Mouse (Mus musculus): ENCODE results near the gene Ajap1. TPM values are rescaled to one million over a fixed set of nuclear protein-coding genes. Genes with fewer than 3 reads are reported as not detected.

Gene Ajap1
- polyA plus RNA-seq, 1 experiment from 2014 or later: 0.41 TPM

GRCm38 (mm10) chr4:153374233-153374632, 108.4 kb downstream of the Ajap1 start:
- no peak overlapping the region for H3K27ac ChIP-seq
- H3K36me3 ChIP-seq: no peaks in the 10 kb centered on the region
- peaks cover 7% of the 10 kb centered on the region; the same call in 1 of the 2 replicates for H3K27me3 ChIP-seq (ENCODE audit: insufficient read depth, poor library complexity, severe bottlenecking)
- DNase-seq (ENCODE audit: low spot score): no peak
- H3K9me3 ChIP-seq: no peaks in the 10 kb centered on the region
- 77% methylated on average over 6 of the region's 6 CpGs for WGBS
- no peaks in the 10 kb centered on the region for H3K4me1 ChIP-seq
- no peak overlapping the region for H3K4me3 ChIP-seq

GRCm38 (mm10) chr4:153373125-153373524, 109.5 kb downstream of the Ajap1 start:
- Histone ChIP-seq H3K27ac (no peak overlapping the region), H3K27me3 (ENCODE audit: insufficient read depth, poor library complexity, severe bottlenecking) (peaks cover 8% of the 10 kb centered on the region; the same call in 1 of the 2 replicates), H3K36me3 (no peaks in the 10 kb centered on the region), H3K4me1 (no peaks in the 10 kb centered on the region), H3K4me3 (no peak overlapping the region), H3K9me3 (no peaks in the 10 kb centered on the region)
- 88% methylated on average over 14 of the region's 14 CpGs for WGBS
- DNase-seq (ENCODE audit: low spot score): no peak

- WGBS: 57% methylated on average over 10 of the region's 10 CpGs
- H3K4me3 ChIP-seq: no peak overlapping the region
- no peaks in the 10 kb centered on the region for H3K9me3 ChIP-seq
- no peak overlapping the region for H3K27ac ChIP-seq
- peaks cover 8% of the 10 kb centered on the region; the same call in 1 of the 2 replicates for H3K27me3 ChIP-seq (ENCODE audit: insufficient read depth, poor library complexity, severe bottlenecking)
- DNase-seq (ENCODE audit: low spot score): no peak
- H3K36me3 ChIP-seq: no peaks in the 10 kb centered on the region
- no peaks in the 10 kb centered on the region for H3K4me1 ChIP-seq
Measured at GRCm38 (mm10) chr4:153368620-153369159, 113.9 kb downstream of the Ajap1 start.

- peaks cover 9% of the 10 kb centered on the region; the same call in 1 of the 2 replicates for H3K27me3 ChIP-seq (ENCODE audit: insufficient read depth, poor library complexity, severe bottlenecking)
- 45% methylated on average over 13 of the region's 13 CpGs for WGBS
- H3K27ac ChIP-seq: no peak overlapping the region
- H3K36me3 ChIP-seq: no peaks in the 10 kb centered on the region
- no peak for DNase-seq (ENCODE audit: low spot score)
- H3K4me3 ChIP-seq: no peak overlapping the region
- no peaks in the 10 kb centered on the region for H3K4me1 ChIP-seq
- H3K9me3 ChIP-seq: no peaks in the 10 kb centered on the region
Measured at GRCm38 (mm10) chr4:153360868-153361545, 121.6 kb downstream of the Ajap1 start.

GRCm38 (mm10) chr4:153358243-153358550, 124.4 kb downstream of the Ajap1 start:
- Histone ChIP-seq H3K4me1 (no peaks in the 10 kb centered on the region), H3K4me3 (no peak overlapping the region), H3K27me3 (ENCODE audit: insufficient read depth, poor library complexity, severe bottlenecking) (peaks cover 9% of the 10 kb centered on the region; the same call in 1 of the 2 replicates), H3K36me3 (no peaks in the 10 kb centered on the region), H3K9me3 (no peaks in the 10 kb centered on the region), H3K27ac (no peak overlapping the region)
- DNase-seq (ENCODE audit: low spot score): no peak
- WGBS: 66% methylated on average over 7 of the region's 7 CpGs

GRCm38 (mm10) chr4:153357539-153358242, 124.9 kb downstream of the Ajap1 start:
- Histone ChIP-seq H3K27ac (no peak overlapping the region), H3K4me3 (no peak overlapping the region), H3K36me3 (no peaks in the 10 kb centered on the region), H3K27me3 (ENCODE audit: insufficient read depth, poor library complexity, severe bottlenecking) (peaks cover 9% of the 10 kb centered on the region; the same call in 1 of the 2 replicates), H3K4me1 (no peaks in the 10 kb centered on the region), H3K9me3 (no peaks in the 10 kb centered on the region)
- 49% methylated on average over 9 of the region's 9 CpGs for WGBS
- no peak for DNase-seq (ENCODE audit: low spot score)

GRCm38 (mm10) chr4:153356236-153356635, 126.4 kb downstream of the Ajap1 start:
- Histone ChIP-seq H3K9me3 (no peaks in the 10 kb centered on the region), H3K27ac (no peak overlapping the region), H3K36me3 (no peaks in the 10 kb centered on the region), H3K4me3 (no peak overlapping the region), H3K4me1 (no peaks in the 10 kb centered on the region), H3K27me3 (ENCODE audit: insufficient read depth, poor library complexity, severe bottlenecking) (peaks cover 9% of the 10 kb centered on the region; the same call in 1 of the 2 replicates)
- DNase-seq (ENCODE audit: low spot score): no peak
- WGBS: 91% methylated on average over 4 of the region's 4 CpGs

GRCm38 (mm10) chr4:153344999-153345398, 137.6 kb downstream of the Ajap1 start:
- H3K27ac ChIP-seq: no peak overlapping the region
- H3K4me1 ChIP-seq: no peaks in the 10 kb centered on the region
- DNase-seq (ENCODE audit: low spot score): no peak
- no peaks in the 10 kb centered on the region for H3K9me3 ChIP-seq
- no peaks in the 10 kb centered on the region for H3K36me3 ChIP-seq
- WGBS: 95% methylated on average over 3 of the region's 3 CpGs
- no peak overlapping the region for H3K4me3 ChIP-seq
- H3K27me3 ChIP-seq (ENCODE audit: insufficient read depth, poor library complexity, severe bottlenecking): no peaks in the 10 kb centered on the region

GRCm38 (mm10) chr4:153340887-153341286, 141.7 kb downstream of the Ajap1 start:
- no peaks in the 10 kb centered on the region for H3K4me1 ChIP-seq
- H3K4me3 ChIP-seq: no peak overlapping the region
- no peak overlapping the region for H3K27ac ChIP-seq
- no peaks in the 10 kb centered on the region for H3K36me3 ChIP-seq
- no peak for DNase-seq (ENCODE audit: low spot score)
- H3K27me3 ChIP-seq (ENCODE audit: insufficient read depth, poor library complexity, severe bottlenecking): no peaks in the 10 kb centered on the region
- no peaks in the 10 kb centered on the region for H3K9me3 ChIP-seq

GRCm38 (mm10) chr4:153335301-153335799, 147.3 kb downstream of the Ajap1 start:
- no peaks in the 10 kb centered on the region for H3K36me3 ChIP-seq
- no peaks in the 10 kb centered on the region for H3K9me3 ChIP-seq
- no peaks in the 10 kb centered on the region for H3K4me1 ChIP-seq
- H3K27me3 ChIP-seq (ENCODE audit: insufficient read depth, poor library complexity, severe bottlenecking): no peaks in the 10 kb centered on the region
- no peak for DNase-seq (ENCODE audit: low spot score)
- 81% methylated on average over 15 of the region's 15 CpGs for WGBS
- no peak overlapping the region for H3K27ac ChIP-seq
- H3K4me3 ChIP-seq: no peak overlapping the region

GRCm38 (mm10) chr4:153327809-153328208, 154.8 kb downstream of the Ajap1 start:
- Histone ChIP-seq H3K4me1 (peaks cover 16% of the 10 kb centered on the region; the same call in 1 of the 2 replicates), H3K27ac (no peak overlapping the region), H3K9me3 (no peaks in the 10 kb centered on the region), H3K36me3 (no peaks in the 10 kb centered on the region), H3K27me3 (ENCODE audit: insufficient read depth, poor library complexity, severe bottlenecking) (no peaks in the 10 kb centered on the region), H3K4me3 (no peak overlapping the region)
- WGBS: 72% methylated on average over 10 of the region's 10 CpGs
- no peak for DNase-seq (ENCODE audit: low spot score)
